Mouse (Mus musculus): ENCODE results near the gene Gpr153.
A peak's percentile ranks its signal among the peaks of the same experiment; 100 is the strongest.

Gpr153 gene

GRCm38 (mm10) chr4:152287317-152288120 lies 13.5 kb downstream of the Gpr153 start:
- no peak for DNase-seq (ENCODE audit: low read depth, low spot score)

DNA sequence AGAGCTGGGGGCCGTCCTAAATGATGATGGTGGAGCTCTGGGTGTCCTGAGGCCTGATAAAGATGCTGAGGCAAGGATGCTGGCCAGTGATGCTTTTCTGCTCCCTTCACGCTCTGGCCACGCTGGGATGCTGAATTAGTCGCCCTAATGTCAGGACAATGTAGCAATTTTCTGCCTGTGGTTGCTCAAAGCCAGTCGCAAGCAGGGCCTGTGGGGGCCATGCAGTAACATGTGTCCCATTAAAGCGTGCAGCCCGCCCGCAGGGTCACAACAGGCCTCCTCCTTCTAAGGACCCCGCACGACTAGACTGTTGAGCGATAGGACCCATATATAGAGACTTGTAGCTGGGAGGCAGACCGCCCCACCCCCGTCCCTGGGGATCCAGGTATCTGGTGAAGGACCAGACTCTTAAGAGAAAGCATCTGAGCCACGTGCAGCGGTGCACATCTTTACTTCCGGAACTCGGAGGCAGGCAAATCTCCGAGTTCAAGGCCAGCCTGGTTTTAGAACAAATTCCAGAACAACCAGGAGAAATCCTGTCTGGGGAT lies 14.4 kb downstream of the Gpr153 start:
- no peak for DNase-seq (ENCODE audit: low read depth, low spot score)

GRCm38 (mm10) chr4:152290385-152290784 lies 16.4 kb downstream of the Gpr153 start:
- no peak for DNase-seq (ENCODE audit: low read depth, low spot score)

DNA sequence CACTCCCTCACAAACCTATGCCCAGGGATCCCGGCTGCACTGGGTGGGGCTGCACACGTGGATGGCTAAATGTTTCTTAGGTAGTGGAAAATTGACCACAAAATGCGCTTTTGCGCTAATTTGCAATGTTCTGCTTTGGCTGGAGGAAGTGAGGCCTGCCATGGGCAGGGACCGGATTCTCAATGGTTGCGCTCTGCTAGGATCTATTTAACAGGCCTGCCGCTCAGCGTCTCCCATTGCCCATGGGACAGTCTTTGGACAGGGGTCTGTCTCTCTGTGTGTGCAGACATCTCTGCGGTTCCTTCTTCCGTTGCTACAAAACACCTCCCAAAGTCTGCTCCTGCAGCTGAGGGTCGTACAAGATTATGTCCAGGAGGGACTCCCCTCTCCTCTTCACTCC lies 17.0 kb downstream of the Gpr153 start:
- DNase-seq (ENCODE audit: low read depth, low spot score): no peak

GRCm38 (mm10) chr4:152291562-152291961 lies 17.5 kb downstream of the Gpr153 start, which contains the start of gene Hes3:
Gene Hes3, minus strand, starts transcription at chr4:152291662.
- no peak for DNase-seq (ENCODE audit: low read depth, low spot score)

- DNase-seq (ENCODE audit: low read depth, low spot score): no peak
Observed at GRCm38 (mm10) chr4:152292102-152292765, 18.2 kb downstream of the Gpr153 start.

DNA sequence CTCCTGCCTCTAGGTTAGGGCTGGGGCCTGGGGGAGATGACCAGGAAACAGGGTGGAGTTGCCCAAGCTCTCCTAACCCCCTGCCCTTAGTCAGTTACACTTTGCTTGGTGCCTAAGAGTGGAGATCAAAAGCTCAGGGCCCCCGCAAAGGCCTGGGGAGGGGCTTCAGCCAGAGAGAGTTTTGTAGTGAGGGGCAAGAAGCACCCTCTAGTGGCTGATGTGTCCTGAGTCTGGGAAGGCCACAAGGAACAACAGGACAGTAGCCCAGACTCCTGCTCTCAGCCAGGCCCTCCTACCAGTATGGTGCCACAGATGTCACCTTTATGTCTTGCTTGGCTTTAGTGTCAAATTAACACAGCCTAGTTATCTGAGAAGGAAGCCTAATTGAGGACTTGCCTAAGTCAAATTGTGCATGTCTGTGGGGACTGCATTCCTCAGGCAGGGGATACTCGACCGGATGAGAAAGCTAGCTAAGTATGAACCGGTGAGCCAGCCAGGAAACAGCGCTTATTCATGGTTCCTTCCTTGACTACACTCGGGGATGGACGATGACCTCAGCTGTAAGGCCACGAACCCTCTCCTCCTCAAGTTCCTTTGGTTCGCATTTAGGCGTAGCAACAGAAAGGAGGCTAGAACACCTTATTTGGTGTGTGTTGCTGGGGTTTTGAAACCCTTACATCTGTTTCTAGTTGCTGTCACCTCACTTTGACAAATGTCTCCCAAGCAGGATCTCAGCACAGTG lies 20.3 kb downstream of the Gpr153 start:
- no peak for DNase-seq (ENCODE audit: low read depth, low spot score)

GRCm38 (mm10) chr4:152295916-152296315 lies 21.9 kb downstream of the Gpr153 start:
- peak; percentile 29 for DNase-seq (ENCODE audit: low read depth, low spot score)

GRCm38 (mm10) chr4:152296371-152296770 lies 22.3 kb downstream of the Gpr153 start:
- no peak for DNase-seq (ENCODE audit: low read depth, low spot score)

- DNase-seq (ENCODE audit: low read depth, low spot score): peak; percentile 98
Observed at GRCm38 (mm10) chr4:152296874-152297861, 23.1 kb downstream of the Gpr153 start, which contains the start of gene Icmt. Gene Icmt, plus strand, starts transcription at chr4:152297227.

DNA sequence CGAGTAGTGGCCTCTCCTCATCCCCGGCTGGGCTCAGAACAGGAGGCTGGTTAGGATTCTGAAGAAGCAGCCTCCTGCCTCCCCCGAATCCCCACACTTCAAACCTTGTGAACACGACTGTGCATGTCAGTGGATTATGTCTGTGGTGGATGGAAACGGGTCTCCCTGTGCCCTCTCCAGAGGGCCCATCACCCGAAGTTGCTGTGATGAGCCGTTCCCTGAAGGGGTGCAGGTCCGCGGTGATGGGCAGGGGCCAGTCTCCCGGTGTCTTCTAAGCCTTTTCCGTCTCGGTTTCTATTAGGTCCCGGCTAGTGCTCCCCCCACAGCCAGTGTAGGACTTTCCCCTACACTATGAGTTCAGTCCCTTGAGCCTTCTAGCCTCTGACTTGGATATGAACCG lies 24.8 kb downstream of the Gpr153 start:
- no peak for DNase-seq (ENCODE audit: low read depth, low spot score)

GRCm38 (mm10) chr4:152300375-152300774 lies 26.3 kb downstream of the Gpr153 start:
- DNase-seq (ENCODE audit: low read depth, low spot score): no peak

DNA sequence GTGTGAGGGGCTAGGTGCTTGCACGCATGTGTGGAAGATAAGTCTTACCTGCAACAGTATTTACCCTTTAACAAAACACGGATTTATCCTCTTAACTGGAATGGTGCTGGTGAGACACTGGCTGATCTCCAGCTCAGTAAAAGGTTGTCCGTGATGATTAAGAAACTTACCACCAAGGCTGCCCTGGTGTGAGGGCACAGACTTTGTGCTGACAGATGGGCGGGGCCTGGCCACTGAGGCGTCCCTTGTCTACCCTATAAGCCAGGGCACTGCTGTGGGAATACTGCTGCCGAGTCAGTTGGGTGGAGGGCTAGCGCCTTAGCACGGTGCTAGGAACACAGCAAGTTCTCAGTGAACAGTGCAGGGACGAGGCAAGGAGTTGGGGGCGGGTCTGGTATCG lies 28.0 kb downstream of the Gpr153 start:
- no peak for DNase-seq (ENCODE audit: low read depth, low spot score)

- no peak for DNase-seq (ENCODE audit: low read depth, low spot score)
Observed at GRCm38 (mm10) chr4:152303172-152303571, 29.1 kb downstream of the Gpr153 start.

- DNase-seq (ENCODE audit: low read depth, low spot score): no peak
Observed at GRCm38 (mm10) chr4:152304685-152305084, 30.7 kb downstream of the Gpr153 start.

GRCm38 (mm10) chr4:152305991-152306390 lies 32.0 kb downstream of the Gpr153 start:
- no peak for DNase-seq (ENCODE audit: low read depth, low spot score)

GRCm38 (mm10) chr4:152307542-152307941 lies 33.5 kb downstream of the Gpr153 start:
- DNase-seq (ENCODE audit: low read depth, low spot score): no peak

DNA sequence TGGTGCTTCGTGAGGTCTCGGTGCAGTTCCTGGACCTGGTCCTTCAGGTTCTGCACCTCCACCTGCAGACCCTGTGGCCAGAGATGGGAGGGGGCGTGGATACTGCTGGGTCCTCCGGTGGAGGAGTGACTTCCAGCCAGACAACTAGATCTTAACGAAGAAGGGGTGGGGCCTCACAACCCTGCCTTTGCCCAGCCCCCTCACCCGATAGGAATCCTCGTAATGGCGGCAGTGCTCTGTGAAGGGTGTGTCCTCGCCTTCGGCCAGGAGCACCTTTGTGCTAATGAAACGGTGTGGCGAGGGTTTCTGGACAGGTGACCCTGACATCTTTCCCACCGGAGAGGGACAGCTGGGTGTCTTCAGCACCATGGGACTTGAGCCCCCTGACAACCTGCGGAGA lies 38.2 kb downstream of the Gpr153 start:
- no peak for DNase-seq (ENCODE audit: low read depth, low spot score)

GRCm38 (mm10) chr4:152313211-152313632 lies 39.2 kb downstream of the Gpr153 start:
- DNase-seq (ENCODE audit: low read depth, low spot score): no peak

DNA sequence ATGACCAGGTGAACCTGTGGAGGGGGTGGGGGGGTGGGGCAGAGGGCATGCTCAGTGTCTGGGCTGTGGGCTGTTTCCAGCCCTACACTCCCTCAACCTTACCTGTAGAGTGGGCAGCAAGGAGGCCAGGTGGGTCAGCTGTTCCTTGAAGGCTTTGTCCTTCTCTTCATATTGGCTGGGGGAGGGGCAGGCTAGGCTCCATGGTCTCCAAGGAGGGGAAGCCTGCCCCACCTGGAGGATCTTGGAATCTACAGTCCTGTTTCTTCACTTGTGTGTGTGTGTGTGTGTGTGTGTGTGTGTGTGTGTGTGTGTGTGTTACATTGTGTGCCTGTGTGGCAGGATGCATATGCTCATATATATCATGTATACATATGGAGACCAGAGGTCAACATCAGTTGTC lies 39.9 kb downstream of the Gpr153 start:
- no peak for DNase-seq (ENCODE audit: low read depth, low spot score)

All from c-Kit-negative CD71-positive TER-119-positive erythroid progenitor cells, embryonic 14.5 days (primary cell).